Mouse (Mus musculus) lung, adult 2 months (tissue): ENCODE data around the gene Hnmt.

ENCODE experiments used
- CTCF ChIP-seq: fragments of 200-500 bp; IDR thresholded peaks from 2 replicates; pipeline ENCODE4 v1.5.1; 2011; ENCODE audit warnings: mild to moderate bottlenecking, low read length, control low read depth; ENCODE audit not compliant: insufficient read depth
- POLR2A ChIP-seq: fragments of 200-500 bp; IDR thresholded peaks from 2 replicates; pipeline ENCODE4 v1.6.1; 2011; ENCODE audit warnings: low read depth, mild to moderate bottlenecking, control low read depth, low read length, borderline replicate concordance; ENCODE audit errors: extremely low read depth

- TF ChIP-seq CTCF, result no peak
- TF ChIP-seq POLR2A, result no peak
Measured at GRCm38 (mm10) chr2:23998836-23999235, 50.4 kb downstream of the Hnmt start.
